12 mouse cellular contexts compared by ENCODE assay signal in the genomic region with DNA sequence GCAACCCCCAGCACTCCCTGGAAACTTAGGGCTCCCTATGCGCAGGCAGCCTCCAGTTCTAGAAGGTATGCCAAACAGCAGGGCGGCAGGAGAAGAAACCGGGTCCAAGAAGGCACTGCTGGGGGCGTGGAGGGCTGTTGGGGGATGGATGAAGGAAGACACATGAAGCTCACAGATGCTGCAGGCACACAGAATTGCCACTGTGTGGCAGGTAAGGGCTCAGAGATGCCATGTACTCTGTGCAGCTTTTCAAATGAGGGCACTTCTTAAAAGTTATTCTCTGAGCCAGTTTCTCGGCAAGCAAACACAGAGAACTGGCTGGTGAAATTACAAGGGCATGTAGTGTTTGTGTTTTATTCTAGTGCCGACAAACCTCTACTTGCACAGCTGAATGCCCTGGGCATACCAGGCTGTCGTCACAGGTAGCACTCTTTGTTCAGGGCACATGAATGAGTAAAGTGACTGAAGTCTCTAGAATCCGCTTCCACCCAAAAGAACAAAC.
A peak's percentile ranks its signal among the peaks of the same experiment; 100 is the strongest.
DNase-seq lines count a peak whose midpoint lies in the region; ATAC-seq and TF ChIP-seq lines count a peak whose summit lies in the region.
"Had no signal": no experiment of that assay in that cellular context is flagged by ENCODE, and none has a peak within 500 bp of the region (broad histone marks: within the 10 kb centered on the region; RNA-seq: fewer than 3 reads in every experiment).

No protein-coding gene starts in this region.

- no peak overlapping the region for H3K9ac ChIP-seq in liver, postnatal 0 days (replicated peaks)
- no peak overlapping the region for H3K9ac ChIP-seq in liver, embryonic 12.5 days
- no peak overlapping the region; the same call in 1 of the 2 replicates for H3K9ac ChIP-seq in hindbrain, embryonic 16.5 days (ENCODE audit: low read depth, low read length)
- H3K9ac ChIP-seq: embryonic facial prominence, embryonic 15.5 days had no signal

- no peaks in the 10 kb centered on the region for H3K9me3 ChIP-seq in liver, postnatal 0 days (ENCODE audit: low read length)
- H3K9me3 ChIP-seq in liver, embryonic 12.5 days (replicated peaks), result no peaks in the 10 kb centered on the region
- H3K9me3 ChIP-seq in hindbrain, embryonic 16.5 days (ENCODE audit: control insufficient read depth, low read length), result no peaks in the 10 kb centered on the region
- H3K9me3 ChIP-seq: embryonic facial prominence, embryonic 15.5 days had no signal

- DNase-seq in frontal cortex, postnatal 14 days (ENCODE audit: low spot score in 2 of 2), result no peak
- DNase-seq in liver, postnatal 0 days, result no peak
- peak; percentile 36 for DNase-seq in naive thymus-derived CD4-positive, alpha-beta T cell, adult 2 months (ENCODE audit: low read depth)
- DNase-seq in gastrocnemius, adult 8-10 months (ENCODE audit: low spot score in 2 of 2), result no peak
- DNase-seq in testis, postnatal 10 days (ENCODE audit: low spot score), result no peak
- DNase-seq: adrenal gland, adult 8-10 months; kidney, adult 9 months; right cerebral cortex, postnatal 25 days had no signal

- peak; percentile 88 for ATAC-seq in frontal cortex, adult (ENCODE audit: low TSS enrichment)
- ATAC-seq in liver, postnatal 0 days, result no peak
- no peak for ATAC-seq in liver, embryonic 12.5 days
- peak; percentile 70 for ATAC-seq in hindbrain, embryonic 16.5 days

- peaks cover 16% of the 10 kb centered on the region for H3K4me1 ChIP-seq in liver, postnatal 0 days (ENCODE audit: insufficient read depth)
- H3K4me1 ChIP-seq in liver, embryonic 12.5 days, result peaks cover 16% of the 10 kb centered on the region
- H3K4me1 ChIP-seq in hindbrain, embryonic 16.5 days (ENCODE audit: control insufficient read depth, insufficient read depth, low read depth, low read length), result peaks cover 6% of the 10 kb centered on the region
- H3K4me1 ChIP-seq: embryonic facial prominence, embryonic 15.5 days had no signal

- no peak for TF ChIP-seq EP300 in liver, postnatal 0 days (IDR thresholded peaks at IDR 0.05; ENCODE audit: low read depth)

- WGBS in liver, postnatal 0 days (ENCODE audit: insufficient replicate concordance), result 56% methylated on average over 8 of the region's 8 CpGs
- WGBS in liver, embryonic 12.5 days (ENCODE audit: insufficient replicate concordance), result 59% methylated on average over 8 of the region's 8 CpGs
- WGBS in hindbrain, embryonic 16.5 days, result 47% methylated on average over 8 of the region's 8 CpGs

- H3K27me3 ChIP-seq in liver, postnatal 0 days (ENCODE audit: insufficient read depth, low read length), result no peaks in the 10 kb centered on the region
- no peaks in the 10 kb centered on the region for H3K27me3 ChIP-seq in liver, embryonic 12.5 days (replicated peaks)
- no peaks in the 10 kb centered on the region for H3K27me3 ChIP-seq in hindbrain, embryonic 16.5 days (replicated peaks; ENCODE audit: control insufficient read depth, insufficient read depth, low read length)
- H3K27me3 ChIP-seq: embryonic facial prominence, embryonic 15.5 days had no signal

- H3K4me3 ChIP-seq in liver, postnatal 0 days (ENCODE audit: low read depth, low read length), result no peak overlapping the region
- no peak overlapping the region for H3K4me3 ChIP-seq in liver, embryonic 12.5 days
- no peak overlapping the region for H3K4me3 ChIP-seq in hindbrain, embryonic 16.5 days (ENCODE audit: low read length)
- H3K4me3 ChIP-seq: embryonic facial prominence, embryonic 15.5 days had no signal

- no peak overlapping the region for H3K27ac ChIP-seq in liver, postnatal 0 days (ENCODE audit: low read depth)
- no peak overlapping the region for H3K27ac ChIP-seq in liver, embryonic 12.5 days
- H3K27ac ChIP-seq in hindbrain, embryonic 16.5 days (ENCODE audit: low read depth, low read length), result no peak overlapping the region
- H3K27ac ChIP-seq: embryonic facial prominence, embryonic 15.5 days had no signal

- H3K36me3 ChIP-seq in liver, postnatal 0 days (replicated peaks; ENCODE audit: insufficient read depth, low read length), result no peaks in the 10 kb centered on the region
- no peaks in the 10 kb centered on the region for H3K36me3 ChIP-seq in liver, embryonic 12.5 days
- no peaks in the 10 kb centered on the region for H3K36me3 ChIP-seq in hindbrain, embryonic 16.5 days (ENCODE audit: control insufficient read depth, insufficient read depth, low read length)
- H3K36me3 ChIP-seq: embryonic facial prominence, embryonic 15.5 days had no signal

- peak; percentile 37 for TF ChIP-seq CTCF in liver, postnatal 0 days (IDR thresholded peaks at IDR 0.05; ENCODE audit: low read depth)

- H3K4me2 ChIP-seq in liver, postnatal 0 days (ENCODE audit: low read depth, low read length), result peak overlapping the region; percentile 29; the same call in 1 of the 2 replicates
- H3K4me2 ChIP-seq in liver, embryonic 12.5 days, result no peak overlapping the region
- H3K4me2 ChIP-seq in hindbrain, embryonic 16.5 days (ENCODE audit: low read length), result peak overlapping the region; percentile 37
- H3K4me2 ChIP-seq: embryonic facial prominence, embryonic 15.5 days had no signal

Comparison
In these comparisons a context has a peak if more than half of its experiments do, and no peak if none do; other contexts are left out.
1. ATAC-seq: peak in frontal cortex, adult (single experiment) and hindbrain, embryonic 16.5 days (single experiment); none in liver, postnatal 0 days (single experiment) and liver, embryonic 12.5 days (single experiment).